Mouse (Mus musculus): Measurements from ENCODE around the gene Ndufv1.
A peak's percentile ranks its signal among the peaks of the same experiment; 100 is the strongest.

DNA sequence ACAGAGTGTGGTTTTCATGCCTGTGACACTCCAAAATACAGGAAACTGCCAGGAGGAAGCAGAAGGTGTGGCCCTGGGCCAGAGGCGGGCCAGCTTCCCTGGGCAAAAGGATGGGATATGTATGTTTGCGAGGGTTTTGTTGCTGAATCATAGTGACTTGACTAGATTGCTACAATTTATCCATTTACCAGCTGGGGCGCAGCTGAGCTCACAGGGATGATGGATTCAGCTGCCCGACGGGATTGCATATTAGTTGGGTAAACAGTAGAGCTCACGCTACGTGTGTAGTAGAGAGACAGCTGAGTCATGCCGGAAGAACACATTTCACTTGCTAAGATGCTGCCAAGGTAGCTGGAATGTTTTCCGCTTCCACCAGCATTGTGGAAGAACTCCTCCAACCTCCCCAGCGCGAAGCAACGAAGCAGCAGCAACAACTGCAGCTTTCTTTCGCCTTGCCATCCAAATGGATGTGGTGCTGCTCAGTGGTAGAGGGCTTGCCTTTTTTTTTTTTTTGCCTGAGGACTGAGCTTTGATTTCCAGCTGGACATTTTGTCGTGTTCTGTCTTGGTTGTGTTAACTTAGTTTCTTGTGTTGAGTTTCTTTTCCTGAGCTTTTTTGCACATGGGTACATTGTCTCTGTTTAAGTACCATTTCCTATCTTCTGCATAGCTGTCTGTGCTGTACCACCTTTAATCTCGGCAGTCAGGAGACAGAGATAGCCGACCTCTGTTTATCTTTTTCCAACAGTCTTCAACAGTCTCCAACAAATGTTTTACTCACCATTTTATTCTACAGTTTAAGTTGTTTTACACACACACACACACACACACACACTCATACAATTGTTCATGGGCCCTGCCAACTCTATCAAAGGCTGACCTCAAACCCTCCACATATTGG, 33.6 kb upstream of the Ndufv1 start, which contains the start of gene Gstp2:
- TF ChIP-seq CTCF (IDR thresholded peaks at IDR 0.05; ENCODE audit: extremely low read depth, insufficient read depth, low read length): peak; percentile 44
- no peak for TF ChIP-seq POLR2A (IDR thresholded peaks at IDR 0.05; ENCODE audit: extremely low read depth, insufficient read depth, low read length)
